Mouse (Mus musculus) heart, postnatal 0 days (tissue): ENCODE data around the gene Rala.

Experiments
- CTCF ChIP-seq: IDR thresholded peaks from 2 replicates; pipeline ENCODE4 v1.5.1; 2016; ENCODE audit warnings: antibody characterized with exemption, control low read depth, low read depth
- EP300 ChIP-seq: IDR thresholded peaks from 2 replicates; pipeline ENCODE4 v1.6.1; 2016; ENCODE audit warnings: antibody characterized with exemption, low read depth

- no peak for TF ChIP-seq EP300
- no peak for TF ChIP-seq CTCF
These were observed at the start of gene Rala for GRCm38 (mm10) chr13:17944078-17944917.
